Mouse (Mus musculus) adrenal gland, adult 8-10 months (tissue): ENCODE measurements around the gene Fam53b. TPM values are rescaled to one million over a fixed set of nuclear protein-coding genes. Genes with fewer than 3 reads are reported as not detected.

Experiments used
- DNase-seq: peaks from one replicate; pipeline ENCODE4 v3.0.0; 2022
- total RNA-seq, 4 experiments: library from RNA; stranded (reverse); gene quantifications; 2 replicates each; pipeline ENCODE4 v1.2.4; 2022

Gene Fam53b
- total RNA-seq, 4 experiments from 2014 or later: 84.3 to 115 (median 87.7) TPM

DNA sequence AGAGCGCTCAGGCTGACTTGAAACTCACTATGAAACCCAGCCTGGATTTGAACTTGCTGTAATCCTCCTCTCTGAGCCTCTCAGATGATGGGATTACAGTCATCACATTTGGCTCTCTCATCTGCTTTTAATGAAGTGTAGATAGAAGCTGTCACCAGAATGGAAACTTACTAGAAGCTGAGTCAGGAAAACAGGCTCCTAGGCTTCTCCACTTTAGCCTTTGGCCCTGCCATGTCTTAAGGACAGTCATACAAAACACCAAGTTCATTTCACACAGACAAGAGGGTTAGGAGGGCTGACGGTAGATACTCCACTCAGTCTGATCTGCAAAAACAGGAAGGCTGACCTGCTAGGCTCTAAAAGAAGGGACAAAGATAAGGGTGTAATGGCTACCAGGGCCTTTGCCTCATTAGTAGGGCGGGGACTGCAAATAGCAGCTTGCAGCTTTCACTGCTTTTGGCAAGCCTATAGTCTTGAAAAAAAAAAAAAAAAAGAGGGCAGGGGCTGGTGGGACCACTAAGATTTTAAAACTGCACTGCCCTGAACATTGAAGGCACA, 48.0 kb downstream of the Fam53b start:
- DNase-seq: no peak

- DNase-seq: no peak
Measured at GRCm38 (mm10) chr7:132764896-132765491, 48.7 kb downstream of the Fam53b start.

DNA sequence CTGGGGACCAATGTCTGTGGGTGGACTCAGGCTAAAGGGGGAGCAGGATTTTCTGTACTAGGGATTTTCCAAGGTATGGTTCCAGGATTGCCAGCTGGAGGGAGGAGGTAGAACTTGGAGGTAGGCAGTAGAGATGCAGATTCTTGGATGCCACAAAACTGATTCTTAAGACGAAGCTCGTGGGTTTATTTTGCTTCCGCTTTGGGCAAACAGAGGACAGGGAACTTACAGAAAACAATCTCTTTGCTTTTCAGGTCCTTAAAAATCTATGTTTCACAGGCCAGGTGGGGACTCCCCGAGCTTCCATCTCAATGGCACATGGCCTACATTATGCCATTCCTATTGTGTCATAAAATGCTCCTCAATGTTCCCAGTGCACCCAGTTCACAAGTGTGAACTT, 49.4 kb downstream of the Fam53b start:
- no peak for DNase-seq

DNA sequence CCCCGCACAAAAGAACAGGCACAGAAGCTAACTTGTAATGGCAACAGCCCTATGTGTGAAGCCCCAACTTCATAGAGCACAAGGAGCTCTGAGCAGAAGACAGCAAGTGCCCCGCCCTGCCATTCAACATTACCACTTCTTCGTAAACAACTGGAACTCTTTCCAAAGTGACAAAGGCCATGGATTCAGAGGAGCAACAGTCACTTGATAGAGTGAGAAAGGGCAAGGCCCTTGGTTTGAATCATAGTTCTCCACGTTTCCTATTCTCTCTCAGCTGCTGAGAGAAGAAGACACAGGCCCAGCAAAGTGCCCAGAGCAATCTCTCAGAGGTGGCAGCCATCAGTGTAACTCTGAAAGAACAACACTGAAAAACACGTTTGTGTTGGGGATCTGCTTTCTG, 49.8 kb downstream of the Fam53b start:
- no peak for DNase-seq

DNA sequence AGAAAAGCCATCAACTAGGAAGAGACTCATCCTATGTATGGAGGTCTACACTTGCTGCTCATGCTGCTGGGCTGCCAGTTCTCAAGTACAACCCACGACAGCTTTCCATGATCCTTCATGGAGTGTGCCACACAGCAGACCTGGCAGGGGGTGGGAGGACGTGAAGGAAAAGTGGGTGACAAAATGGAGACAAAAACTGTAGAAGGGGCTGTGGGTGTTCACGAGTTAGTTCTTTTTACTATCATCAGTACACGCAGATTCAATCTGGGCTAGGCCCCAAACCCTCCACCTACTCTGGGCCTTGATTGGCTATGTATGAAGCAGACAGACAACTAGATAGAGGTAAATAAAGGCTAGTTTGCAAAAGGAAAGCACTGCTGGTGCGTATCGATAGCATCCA, 50.3 kb downstream of the Fam53b start:
- no peak for DNase-seq

DNA sequence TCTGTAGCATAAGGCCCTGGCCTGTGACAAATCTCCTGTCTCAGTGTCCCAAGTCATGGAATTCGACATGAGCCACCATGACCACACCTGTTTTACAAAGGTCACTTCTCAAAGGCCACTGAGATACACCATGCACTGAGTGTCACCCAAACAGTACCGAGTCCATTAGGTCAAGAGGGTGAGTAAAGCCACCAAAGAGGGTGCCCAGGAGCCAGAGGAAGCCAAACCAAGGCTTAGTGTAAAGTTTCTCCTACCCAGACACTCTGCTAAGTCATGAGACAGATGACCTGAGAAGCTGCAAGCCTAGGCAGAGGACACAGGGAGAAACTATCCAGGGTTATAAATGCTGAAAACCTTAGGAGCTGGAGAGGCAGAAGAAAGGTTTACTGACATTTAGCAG, 52.3 kb downstream of the Fam53b start:
- no peak for DNase-seq

GRCm38 (mm10) chr7:132760589-132761180, 53.0 kb downstream of the Fam53b start:
- no peak for DNase-seq

- DNase-seq: no peak
Measured at GRCm38 (mm10) chr7:132759926-132760325, 53.8 kb downstream of the Fam53b start.

GRCm38 (mm10) chr7:132759405-132759891, 54.2 kb downstream of the Fam53b start:
- DNase-seq: no peak

- DNase-seq: no peak
Measured at GRCm38 (mm10) chr7:132758875-132759274, 54.8 kb downstream of the Fam53b start.

- DNase-seq: no peak
Measured at GRCm38 (mm10) chr7:132756325-132756724, 57.4 kb downstream of the Fam53b start.

DNA sequence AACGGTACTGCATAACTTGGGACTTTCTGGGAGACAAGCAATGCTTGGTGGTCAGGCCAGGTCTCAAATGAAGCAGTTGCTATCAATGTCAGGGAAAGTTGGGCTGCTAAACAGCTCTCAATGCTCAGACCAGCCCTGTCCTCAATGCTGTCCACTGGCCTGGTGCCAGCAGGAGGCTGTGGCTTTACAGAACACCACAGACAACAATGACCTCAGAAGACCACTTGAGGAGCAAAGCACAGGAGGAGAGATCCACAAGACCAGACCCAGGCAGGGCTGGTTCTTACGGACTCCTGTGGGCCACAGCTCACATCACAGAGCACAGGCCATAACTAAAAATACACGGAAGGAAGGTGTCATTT, 59.3 kb downstream of the Fam53b start:
- DNase-seq: no peak

- DNase-seq: no peak
Measured at GRCm38 (mm10) chr7:132753518-132754388, 59.9 kb downstream of the Fam53b start.

DNA sequence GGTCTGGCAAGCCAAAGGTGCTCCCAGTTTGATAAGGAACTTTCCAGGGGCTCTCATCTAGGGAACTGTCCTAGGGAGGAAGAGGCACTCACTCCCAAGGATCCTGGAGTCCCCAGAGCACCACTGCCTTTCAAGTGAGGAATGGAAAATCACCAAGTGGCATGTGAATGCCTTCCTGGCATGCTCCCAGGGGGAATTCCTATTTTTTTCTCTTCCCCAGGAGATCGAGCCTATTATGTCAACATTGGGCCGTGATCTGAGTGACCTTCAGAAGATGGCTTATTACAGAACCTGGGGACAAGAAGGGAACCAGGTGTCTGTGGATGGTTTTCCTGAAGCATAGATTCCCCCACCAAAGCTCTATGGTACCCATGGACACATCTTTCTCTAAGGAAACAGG, 62.0 kb downstream of the Fam53b start:
- DNase-seq: peak; percentile 74

DNA sequence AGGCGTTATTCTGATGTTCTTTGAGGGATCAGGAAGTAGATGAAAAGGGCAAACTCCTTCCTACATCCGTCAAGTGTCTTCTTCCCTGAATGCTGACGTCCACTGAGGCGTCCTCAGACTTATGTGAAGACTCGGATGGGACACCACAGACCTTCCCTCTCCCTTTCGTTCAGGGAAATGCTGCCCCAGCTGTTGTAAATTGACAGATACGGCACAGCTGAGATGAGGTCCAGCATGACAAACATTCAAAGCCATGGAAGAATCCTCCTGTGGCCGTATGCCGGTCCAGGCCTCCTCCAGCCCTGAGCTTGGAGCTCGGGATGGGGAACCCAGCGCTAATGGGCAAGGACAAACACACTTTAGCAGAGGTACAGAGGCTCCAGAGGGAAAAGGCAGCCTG, 64.2 kb downstream of the Fam53b start:
- no peak for DNase-seq

- DNase-seq: no peak
Measured at GRCm38 (mm10) chr7:132748076-132748769, 65.5 kb downstream of the Fam53b start.

DNA sequence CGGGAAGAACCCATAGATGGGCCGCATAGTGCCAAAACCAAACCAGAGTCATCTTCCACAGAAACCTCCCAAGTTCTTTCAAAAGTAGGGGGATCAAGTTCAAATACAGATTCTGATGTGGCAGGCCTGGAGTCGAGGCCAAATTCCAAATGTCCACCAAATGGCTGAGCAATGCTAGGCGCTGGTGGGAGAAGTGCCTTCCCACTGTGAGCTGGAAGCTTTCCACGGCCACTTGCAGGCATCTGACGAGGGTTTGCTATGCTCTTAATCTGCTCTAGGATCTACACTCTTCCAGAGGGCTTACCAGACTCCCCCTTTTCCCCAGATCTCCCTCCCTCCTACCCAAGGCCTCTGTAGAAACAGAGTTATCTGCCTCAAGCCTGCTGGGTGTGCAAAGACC, 66.6 kb downstream of the Fam53b start:
- DNase-seq: no peak

DNA sequence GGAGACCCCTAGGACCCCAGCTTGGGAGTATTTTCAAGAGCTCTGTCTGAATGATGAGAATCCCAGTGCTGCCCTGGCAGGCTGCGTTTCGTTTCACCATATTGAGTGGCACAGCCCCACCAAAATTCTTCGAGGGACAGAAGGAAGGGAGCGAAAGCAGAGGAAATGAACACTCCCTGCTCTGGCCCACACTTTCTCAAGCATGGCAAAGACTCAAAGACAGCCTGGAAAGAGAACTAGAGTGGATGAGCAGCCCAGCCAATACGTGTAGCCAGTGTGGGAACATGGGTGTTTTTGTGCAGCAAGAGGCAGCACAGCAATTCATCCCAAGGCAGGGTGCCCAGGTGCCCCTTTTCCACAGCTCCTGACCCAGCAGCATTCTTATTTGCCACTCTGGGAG, 70.8 kb downstream of the Fam53b start:
- DNase-seq: no peak

GRCm38 (mm10) chr7:132739829-132740228, 73.9 kb downstream of the Fam53b start:
- DNase-seq: no peak

DNA sequence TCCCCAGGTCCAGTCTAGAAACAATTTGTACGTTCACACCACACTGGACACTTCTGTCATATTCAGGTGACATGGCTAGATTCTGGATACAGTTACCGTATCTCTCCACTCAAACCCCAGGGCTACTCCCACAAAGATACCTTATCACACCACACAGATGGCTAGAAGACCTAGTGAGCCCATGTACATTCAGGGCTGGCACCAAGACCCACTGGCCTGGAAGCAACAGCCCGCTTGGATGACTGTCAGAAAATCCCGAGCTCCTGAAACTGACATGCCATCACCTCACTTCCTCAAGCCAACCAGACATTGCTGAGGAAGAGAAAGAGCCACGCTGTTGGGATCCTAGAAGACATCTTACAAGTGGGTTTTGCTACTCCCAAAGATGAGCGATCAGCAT, 74.8 kb downstream of the Fam53b start:
- no peak for DNase-seq

GRCm38 (mm10) chr7:132736099-132736862, 77.4 kb downstream of the Fam53b start:
- peak; percentile 59 for DNase-seq

DNA sequence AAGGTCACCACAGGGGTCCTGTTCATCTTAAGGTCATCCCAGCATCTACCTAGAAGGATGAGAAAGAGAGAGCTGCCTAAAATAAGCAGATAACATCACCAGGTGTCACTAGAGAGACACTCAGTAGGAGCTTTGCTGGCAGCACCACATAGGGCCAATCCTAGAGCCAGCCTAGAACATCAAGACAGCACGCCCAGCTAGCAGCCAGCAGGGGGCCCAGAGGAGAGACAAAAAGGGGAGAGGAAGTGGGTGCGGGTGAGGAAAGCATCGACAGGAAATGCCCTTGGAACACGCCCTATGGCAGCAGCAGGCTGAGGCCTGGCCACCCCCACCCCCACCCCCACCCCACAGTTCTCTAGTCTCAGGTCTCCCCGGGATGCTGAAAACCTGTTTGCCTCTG, 78.5 kb downstream of the Fam53b start:
- no peak for DNase-seq
